Mouse (Mus musculus) cerebellum, postnatal 25 days (tissue): Measurements from ENCODE around the gene Phxr2.

Experiments used
- DNase-seq, 2 experiments: peaks; one replicate each; pipeline ENCODE4 v3.0.0; 2021; ENCODE audit warnings: mixed read lengths in 2 of 2

Gene Phxr2

GRCm38 (mm10) chr10:99132189-99132588 lies 6.1 kb upstream of the Phxr2 start:
- no peak for DNase-seq

GRCm38 (mm10) chr10:99131298-99131697 lies 5.2 kb upstream of the Phxr2 start:
- no peak for DNase-seq

GRCm38 (mm10) chr10:99130611-99131010 lies 4.5 kb upstream of the Phxr2 start:
- no peak for DNase-seq

GRCm38 (mm10) chr10:99127691-99128261 lies 1.7 kb upstream of the Phxr2 start:
- no peak for DNase-seq

GRCm38 (mm10) chr10:99126954-99127353 lies 829 bp upstream of the Phxr2 start:
- DNase-seq = no peak

- no peak for DNase-seq
These were observed 6.7 kb downstream of the Phxr2 start for GRCm38 (mm10) chr10:99119471-99119870.

GRCm38 (mm10) chr10:99118697-99119096 lies 7.4 kb downstream of the Phxr2 start:
- DNase-seq = no peak

GRCm38 (mm10) chr10:99117876-99118275 lies 8.2 kb downstream of the Phxr2 start:
- DNase-seq = no peak

- no peak for DNase-seq
These were observed 9.2 kb downstream of the Phxr2 start for GRCm38 (mm10) chr10:99116650-99117615.

GRCm38 (mm10) chr10:99116237-99116632 lies 9.9 kb downstream of the Phxr2 start:
- no peak for DNase-seq

GRCm38 (mm10) chr10:99115471-99116236 lies 10.5 kb downstream of the Phxr2 start:
- no peak for DNase-seq

GRCm38 (mm10) chr10:99114295-99114694 lies 11.8 kb downstream of the Phxr2 start:
- no peak for DNase-seq

- DNase-seq = no peak
These were observed 12.6 kb downstream of the Phxr2 start for GRCm38 (mm10) chr10:99113533-99113932.

GRCm38 (mm10) chr10:99108431-99108982 lies 17.6 kb downstream of the Phxr2 start:
- peak in 1 of 2 experiments; percentile 19 for DNase-seq

GRCm38 (mm10) chr10:99107964-99108363 lies 18.2 kb downstream of the Phxr2 start, which contains the start of gene Galnt4:
Galnt4 (plus strand) TSS chr10:99108159.
- DNase-seq = peak; percentile 58 to 69

GRCm38 (mm10) chr10:99106703-99107631 lies 19.2 kb downstream of the Phxr2 start, which contains the start of gene Poc1b:
Poc1b (plus strand) TSS chr10:99107036.
- DNase-seq = peak; percentile 93

GRCm38 (mm10) chr10:99106311-99106702 lies 19.8 kb downstream of the Phxr2 start:
- no peak for DNase-seq

GRCm38 (mm10) chr10:99105522-99105921 lies 20.6 kb downstream of the Phxr2 start:
- DNase-seq = no peak

- DNase-seq = peak; percentile 38 to 50
These were observed 28.8 kb downstream of the Phxr2 start for GRCm38 (mm10) chr10:99097374-99097773.

- no peak for DNase-seq
These were observed 31.0 kb downstream of the Phxr2 start for GRCm38 (mm10) chr10:99095114-99095513.

- no peak for DNase-seq
These were observed 32.8 kb downstream of the Phxr2 start for GRCm38 (mm10) chr10:99093364-99093763.

GRCm38 (mm10) chr10:99089906-99090305 lies 36.2 kb downstream of the Phxr2 start:
- no peak for DNase-seq
